Mouse (Mus musculus): Measurements from ENCODE around the gene Srgap2. TPM values are rescaled to one million over a fixed set of nuclear protein-coding genes. Genes with fewer than 3 reads are reported as not detected.

The Srgap2 gene
- polyA plus RNA-seq, 1 experiment from 2014 or later = 24.8 TPM

- Histone ChIP-seq H3K4me3 (ENCODE audit: low read depth, low read length) (no peak overlapping the region), H3K9me3 (ENCODE audit: control insufficient read depth, low read length) (no peaks in the 10 kb centered on the region), H3K27me3 (ENCODE audit: control insufficient read depth, insufficient read depth, low read length) (no peaks in the 10 kb centered on the region), H3K4me1 (replicated peaks; ENCODE audit: control insufficient read depth, insufficient read depth, low read length) (peaks cover 5% of the 10 kb centered on the region; the same call in 1 of the 2 replicates), H3K27ac (ENCODE audit: low read depth, low read length) (no peak overlapping the region), H3K9ac (ENCODE audit: low read length) (no peak overlapping the region), H3K4me2 (ENCODE audit: low read depth, low read length, severe bottlenecking) (no peak overlapping the region), H3K36me3 (ENCODE audit: control insufficient read depth, insufficient read depth, low read length) (no peaks in the 10 kb centered on the region)
- no peak for DNase-seq (ENCODE audit: low spot score)
- no peak for ATAC-seq (replicated peaks; ENCODE audit: low FRiP score)
- 94% methylated on average over 3 of the region's 3 CpGs for WGBS
These were observed 104.1 kb downstream of the Srgap2 start for GRCm38 (mm10) chr1:131423061-131423460.

GRCm38 (mm10) chr1:131421113-131421512 is 106.0 kb downstream of the Srgap2 start:
- Histone ChIP-seq H3K9me3 (ENCODE audit: control insufficient read depth, low read length) (no peaks in the 10 kb centered on the region), H3K9ac (ENCODE audit: low read length) (no peak overlapping the region), H3K27ac (ENCODE audit: low read depth, low read length) (no peak overlapping the region), H3K36me3 (ENCODE audit: control insufficient read depth, insufficient read depth, low read length) (no peaks in the 10 kb centered on the region), H3K4me3 (ENCODE audit: low read depth, low read length) (no peak overlapping the region), H3K4me1 (replicated peaks; ENCODE audit: control insufficient read depth, insufficient read depth, low read length) (no peaks in the 10 kb centered on the region), H3K4me2 (ENCODE audit: low read depth, low read length, severe bottlenecking) (no peak overlapping the region), H3K27me3 (ENCODE audit: control insufficient read depth, insufficient read depth, low read length) (no peaks in the 10 kb centered on the region)
- DNase-seq (ENCODE audit: low spot score) (no peak), ATAC-seq (replicated peaks; ENCODE audit: low FRiP score) (no peak)

GRCm38 (mm10) chr1:131420660-131421059 is 106.5 kb downstream of the Srgap2 start:
- H3K4me2 ChIP-seq (ENCODE audit: low read depth, low read length, severe bottlenecking) = no peak overlapping the region
- no peaks in the 10 kb centered on the region for H3K27me3 ChIP-seq (ENCODE audit: control insufficient read depth, insufficient read depth, low read length)
- no peak overlapping the region for H3K4me3 ChIP-seq (ENCODE audit: low read depth, low read length)
- H3K9ac ChIP-seq (ENCODE audit: low read length) = no peak overlapping the region
- no peak for ATAC-seq (replicated peaks; ENCODE audit: low FRiP score)
- 76% methylated on average over 4 of the region's 4 CpGs for WGBS
- H3K36me3 ChIP-seq (ENCODE audit: control insufficient read depth, insufficient read depth, low read length) = no peaks in the 10 kb centered on the region
- no peaks in the 10 kb centered on the region for H3K9me3 ChIP-seq (ENCODE audit: control insufficient read depth, low read length)
- no peak for DNase-seq (ENCODE audit: low spot score)
- no peaks in the 10 kb centered on the region for H3K4me1 ChIP-seq (replicated peaks; ENCODE audit: control insufficient read depth, insufficient read depth, low read length)
- no peak overlapping the region for H3K27ac ChIP-seq (ENCODE audit: low read depth, low read length)

GRCm38 (mm10) chr1:131419307-131419706 is 107.8 kb downstream of the Srgap2 start:
- no peaks in the 10 kb centered on the region for H3K36me3 ChIP-seq (ENCODE audit: control insufficient read depth, insufficient read depth, low read length)
- no peaks in the 10 kb centered on the region for H3K9me3 ChIP-seq (ENCODE audit: control insufficient read depth, low read length)
- H3K4me1 ChIP-seq (replicated peaks; ENCODE audit: control insufficient read depth, insufficient read depth, low read length) = no peaks in the 10 kb centered on the region
- WGBS = 66% methylated on average over 3 of the region's 3 CpGs
- no peak overlapping the region for H3K4me3 ChIP-seq (ENCODE audit: low read depth, low read length)
- H3K27ac ChIP-seq (ENCODE audit: low read depth, low read length) = no peak overlapping the region
- ATAC-seq (replicated peaks; ENCODE audit: low FRiP score) (no peak), DNase-seq (ENCODE audit: low spot score) (no peak)
- no peak overlapping the region for H3K4me2 ChIP-seq (ENCODE audit: low read depth, low read length, severe bottlenecking)
- H3K9ac ChIP-seq (ENCODE audit: low read length) = no peak overlapping the region
- H3K27me3 ChIP-seq (ENCODE audit: control insufficient read depth, insufficient read depth, low read length) = no peaks in the 10 kb centered on the region

GRCm38 (mm10) chr1:131417821-131418660 is 109.1 kb downstream of the Srgap2 start:
- no peaks in the 10 kb centered on the region for H3K9me3 ChIP-seq (ENCODE audit: control insufficient read depth, low read length)
- no peak overlapping the region for H3K27ac ChIP-seq (ENCODE audit: low read depth, low read length)
- H3K9ac ChIP-seq (ENCODE audit: low read length) = no peak overlapping the region
- 74% methylated on average over 5 of the region's 5 CpGs for WGBS
- no peaks in the 10 kb centered on the region for H3K36me3 ChIP-seq (ENCODE audit: control insufficient read depth, insufficient read depth, low read length)
- no peaks in the 10 kb centered on the region for H3K4me1 ChIP-seq (replicated peaks; ENCODE audit: control insufficient read depth, insufficient read depth, low read length)
- no peak for DNase-seq (ENCODE audit: low spot score)
- no peaks in the 10 kb centered on the region for H3K27me3 ChIP-seq (ENCODE audit: control insufficient read depth, insufficient read depth, low read length)
- ATAC-seq (replicated peaks; ENCODE audit: low FRiP score) = no peak
- H3K4me3 ChIP-seq (ENCODE audit: low read depth, low read length) = no peak overlapping the region
- H3K4me2 ChIP-seq (ENCODE audit: low read depth, low read length, severe bottlenecking) = no peak overlapping the region

- ATAC-seq (replicated peaks; ENCODE audit: low FRiP score) (no peak), DNase-seq (ENCODE audit: low spot score) (no peak)
- Histone ChIP-seq H3K27ac (ENCODE audit: low read depth, low read length) (no peak overlapping the region), H3K9ac (ENCODE audit: low read length) (no peak overlapping the region), H3K9me3 (ENCODE audit: control insufficient read depth, low read length) (no peaks in the 10 kb centered on the region), H3K4me3 (ENCODE audit: low read depth, low read length) (no peak overlapping the region), H3K27me3 (ENCODE audit: control insufficient read depth, insufficient read depth, low read length) (no peaks in the 10 kb centered on the region), H3K4me1 (replicated peaks; ENCODE audit: control insufficient read depth, insufficient read depth, low read length) (no peaks in the 10 kb centered on the region), H3K36me3 (ENCODE audit: control insufficient read depth, insufficient read depth, low read length) (no peaks in the 10 kb centered on the region), H3K4me2 (ENCODE audit: low read depth, low read length, severe bottlenecking) (no peak overlapping the region)
- WGBS = 74% methylated on average over 5 of the region's 5 CpGs
These were observed 109.9 kb downstream of the Srgap2 start for GRCm38 (mm10) chr1:131417059-131417750.

GRCm38 (mm10) chr1:131403567-131403966 is 123.6 kb downstream of the Srgap2 start:
- H3K27ac ChIP-seq (ENCODE audit: low read depth, low read length) = no peak overlapping the region
- no peaks in the 10 kb centered on the region for H3K9me3 ChIP-seq (ENCODE audit: control insufficient read depth, low read length)
- 79% methylated on average over 3 of the region's 3 CpGs for WGBS
- H3K36me3 ChIP-seq (ENCODE audit: control insufficient read depth, insufficient read depth, low read length) = no peaks in the 10 kb centered on the region
- ATAC-seq (replicated peaks; ENCODE audit: low FRiP score) = no peak
- H3K4me1 ChIP-seq (replicated peaks; ENCODE audit: control insufficient read depth, insufficient read depth, low read length) = no peaks in the 10 kb centered on the region
- H3K27me3 ChIP-seq (ENCODE audit: control insufficient read depth, insufficient read depth, low read length) = no peaks in the 10 kb centered on the region
- no peak for DNase-seq (ENCODE audit: low spot score)
- H3K9ac ChIP-seq (ENCODE audit: low read length) = no peak overlapping the region
- H3K4me2 ChIP-seq (ENCODE audit: low read depth, low read length, severe bottlenecking) = no peak overlapping the region
- no peak overlapping the region for H3K4me3 ChIP-seq (ENCODE audit: low read depth, low read length)

GRCm38 (mm10) chr1:131400844-131401243 is 126.3 kb downstream of the Srgap2 start:
- no peak for DNase-seq (ENCODE audit: low spot score)
- Histone ChIP-seq H3K36me3 (ENCODE audit: control insufficient read depth, insufficient read depth, low read length) (no peaks in the 10 kb centered on the region), H3K4me3 (ENCODE audit: low read depth, low read length) (no peak overlapping the region), H3K4me1 (replicated peaks; ENCODE audit: control insufficient read depth, insufficient read depth, low read length) (no peaks in the 10 kb centered on the region), H3K27me3 (ENCODE audit: control insufficient read depth, insufficient read depth, low read length) (no peaks in the 10 kb centered on the region), H3K9me3 (ENCODE audit: control insufficient read depth, low read length) (no peaks in the 10 kb centered on the region), H3K27ac (ENCODE audit: low read depth, low read length) (no peak overlapping the region), H3K9ac (ENCODE audit: low read length) (no peak overlapping the region), H3K4me2 (ENCODE audit: low read depth, low read length, severe bottlenecking) (no peak overlapping the region)
- no peak for ATAC-seq (replicated peaks; ENCODE audit: low FRiP score)
- 90% methylated on average over 3 of the region's 3 CpGs for WGBS
